Mouse (Mus musculus) heart, embryonic 12.5 days (tissue): ENCODE data around the gene Pdxp. TPM values are rescaled to one million over a fixed set of nuclear protein-coding genes. Genes with fewer than 3 reads are reported as not detected.

Experiments used
- ATAC-seq: fragments of 200-750 bp; cut with Nextera tagmentation; 2 replicates; pipeline ENCODE4 v1.8.0; 2017; ENCODE audit warnings: moderate TSS enrichment, moderate library complexity; ENCODE audit not compliant: insufficient number of reproducible peaks, low FRiP score
- H3K27ac ChIP-seq: fragments of 300-500 bp; sonication (generic); 2 replicates; pipeline ENCODE4 v1.5.1; 2016; ENCODE audit warnings: mild to moderate bottlenecking, moderate library complexity; ENCODE audit not compliant: poor library complexity, severe bottlenecking
- H3K27me3 ChIP-seq: fragments of 300-500 bp; sonication (generic); replicated peaks from 2 replicates; pipeline ENCODE4 v1.6.1; 2016; ENCODE audit warnings: mild to moderate bottlenecking, moderate library complexity
- H3K36me3 ChIP-seq: fragments of 300-500 bp; sonication (generic); 2 replicates; pipeline ENCODE4 v1.6.1; 2016; ENCODE audit warnings: mild to moderate bottlenecking, moderate library complexity
- H3K4me1 ChIP-seq: fragments of 300-500 bp; sonication (generic); replicated peaks from 2 replicates; pipeline ENCODE4 v1.6.1; 2016; ENCODE audit warnings: mild to moderate bottlenecking
- H3K4me2 ChIP-seq: fragments of 300-500 bp; sonication (generic); 2 replicates; pipeline ENCODE4 v1.6.1; 2016; ENCODE audit warnings: mild to moderate bottlenecking, moderate library complexity
- H3K4me3 ChIP-seq: fragments of 300-500 bp; sonication (generic); 2 replicates; pipeline ENCODE4 v1.5.1; 2016; ENCODE audit warnings: mild to moderate bottlenecking
- H3K9ac ChIP-seq: fragments of 300-500 bp; sonication (generic); 2 replicates; pipeline ENCODE4 v1.6.1; 2016; ENCODE audit warnings: mild to moderate bottlenecking, moderate library complexity
- H3K9me3 ChIP-seq: fragments of 300-500 bp; sonication (generic); replicated peaks from 2 replicates; pipeline ENCODE4 v1.6.1; 2016; ENCODE audit warnings: mild to moderate bottlenecking, moderate library complexity
- WGBS: fragments of 180-500 bp; shearing (Covaris S2); methylation state at CpG from one replicate; pipeline ENCODE4 v1.1.7; 2016; 5-methylcytosine and 5-hydroxymethylcytosine counted together
- polyA plus RNA-seq: library from polyadenylated mRNA; unstranded; fragments of >200 nt; fragmentation: Nextera tagmentation; extraction: Ambion mirVana; gene quantifications from 2 replicates; pipeline ENCODE4 v1.2.1, GENCODE M21; 2016

Pdxp gene
- polyA plus RNA-seq, 1 experiment from 2014 or later = 33.4 TPM

DNA sequence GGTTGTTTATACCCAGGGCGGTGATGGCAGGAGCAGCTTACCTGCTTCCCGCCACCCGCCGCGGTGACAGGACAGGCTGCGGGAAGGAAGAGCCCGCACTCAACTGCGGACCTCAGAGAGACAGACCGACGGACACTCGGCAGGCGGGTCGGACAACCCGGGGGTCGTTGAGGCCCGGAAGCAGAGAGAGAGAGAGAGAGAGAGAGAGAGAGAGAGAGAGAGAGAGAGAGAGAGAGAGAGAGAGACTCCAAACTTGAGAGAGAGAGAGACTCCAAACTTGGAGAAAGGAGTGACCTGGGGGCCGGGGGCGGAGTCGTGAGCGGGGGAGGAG lies 14.3 kb upstream of the Pdxp start, which contains the start of gene Gm49510:
Gene Gm49510, plus strand, starts transcription at position 259 of the 331 bp plus-strand sequence.
- no peaks in the 10 kb centered on the region for H3K9me3 ChIP-seq
- peaks cover 71% of the 10 kb centered on the region for H3K4me1 ChIP-seq
- H3K27me3 ChIP-seq = no peaks in the 10 kb centered on the region
- H3K4me2 ChIP-seq = peak within 1 kb of the TSS; percentile 80
- peak within 1 kb of the TSS; percentile 84 for H3K9ac ChIP-seq
- peak within 1 kb of the TSS; percentile 64 for H3K27ac ChIP-seq
- 2% methylated on average over 20 of the region's 20 CpGs for WGBS
- H3K36me3 ChIP-seq = peaks cover 37% of the 10 kb centered on the region
- H3K4me3 ChIP-seq = peak within 1 kb of the TSS; percentile 79
- no peak for ATAC-seq

DNA sequence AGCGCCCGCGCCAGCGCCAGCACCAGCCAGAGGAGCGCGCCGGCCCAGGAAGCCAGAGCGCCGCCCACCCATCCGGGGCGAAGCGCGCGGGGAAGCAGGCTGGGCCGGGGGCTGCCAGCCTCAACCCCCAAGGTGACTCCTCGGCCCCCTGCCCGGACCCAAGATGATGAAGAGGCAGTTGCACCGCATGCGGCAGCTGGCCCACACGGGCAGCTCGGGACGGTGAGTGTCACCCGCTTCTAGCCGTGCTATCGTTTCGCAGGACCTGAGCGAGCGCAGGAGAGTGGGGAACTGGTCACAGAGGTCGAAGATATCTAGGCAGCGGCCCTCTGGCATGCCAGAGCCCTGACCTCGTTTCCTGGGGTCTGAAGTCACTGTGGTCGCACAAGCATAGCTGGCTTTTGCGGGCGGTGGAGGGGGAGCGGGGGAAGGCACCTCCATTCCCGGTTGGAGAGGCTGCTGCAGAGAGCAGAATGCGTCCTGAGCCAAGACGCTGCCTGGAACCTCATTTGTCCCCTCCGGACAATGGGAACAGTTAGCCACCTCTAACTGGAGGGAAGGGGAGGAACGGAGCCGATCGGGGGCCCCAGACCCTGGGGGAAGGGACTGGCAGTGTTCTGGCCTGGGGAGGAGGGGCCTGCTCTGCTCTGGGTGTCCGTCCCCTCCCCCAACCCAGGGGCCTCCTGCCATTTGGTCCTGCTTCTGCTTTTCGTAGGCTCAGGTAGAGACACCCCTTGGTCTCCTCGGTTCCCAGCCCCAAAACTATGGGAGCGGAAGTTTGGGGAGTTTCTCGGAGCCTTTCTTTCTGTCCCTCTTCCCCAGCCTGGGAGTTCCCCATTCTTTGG lies 13.8 kb upstream of the Pdxp start, which contains the start of gene Sh3bp1:
Gene Sh3bp1, plus strand, starts transcription at position 29 of the 845 bp plus-strand sequence.
- peak within 1 kb of the TSS; percentile 80 for H3K4me2 ChIP-seq
- H3K4me3 ChIP-seq = peak within 1 kb of the TSS; percentile 79
- peak within 1 kb of the TSS; percentile 84 for H3K9ac ChIP-seq
- H3K36me3 ChIP-seq = peaks cover 40% of the 10 kb centered on the region
- peak; percentile 63 for ATAC-seq
- H3K27me3 ChIP-seq = no peaks in the 10 kb centered on the region
- H3K4me1 ChIP-seq = peaks cover 65% of the 10 kb centered on the region
- under 1% methylated on average over 47 of the region's 47 CpGs for WGBS
- H3K9me3 ChIP-seq = no peaks in the 10 kb centered on the region
- peak within 1 kb of the TSS; percentile 64 for H3K27ac ChIP-seq

DNA sequence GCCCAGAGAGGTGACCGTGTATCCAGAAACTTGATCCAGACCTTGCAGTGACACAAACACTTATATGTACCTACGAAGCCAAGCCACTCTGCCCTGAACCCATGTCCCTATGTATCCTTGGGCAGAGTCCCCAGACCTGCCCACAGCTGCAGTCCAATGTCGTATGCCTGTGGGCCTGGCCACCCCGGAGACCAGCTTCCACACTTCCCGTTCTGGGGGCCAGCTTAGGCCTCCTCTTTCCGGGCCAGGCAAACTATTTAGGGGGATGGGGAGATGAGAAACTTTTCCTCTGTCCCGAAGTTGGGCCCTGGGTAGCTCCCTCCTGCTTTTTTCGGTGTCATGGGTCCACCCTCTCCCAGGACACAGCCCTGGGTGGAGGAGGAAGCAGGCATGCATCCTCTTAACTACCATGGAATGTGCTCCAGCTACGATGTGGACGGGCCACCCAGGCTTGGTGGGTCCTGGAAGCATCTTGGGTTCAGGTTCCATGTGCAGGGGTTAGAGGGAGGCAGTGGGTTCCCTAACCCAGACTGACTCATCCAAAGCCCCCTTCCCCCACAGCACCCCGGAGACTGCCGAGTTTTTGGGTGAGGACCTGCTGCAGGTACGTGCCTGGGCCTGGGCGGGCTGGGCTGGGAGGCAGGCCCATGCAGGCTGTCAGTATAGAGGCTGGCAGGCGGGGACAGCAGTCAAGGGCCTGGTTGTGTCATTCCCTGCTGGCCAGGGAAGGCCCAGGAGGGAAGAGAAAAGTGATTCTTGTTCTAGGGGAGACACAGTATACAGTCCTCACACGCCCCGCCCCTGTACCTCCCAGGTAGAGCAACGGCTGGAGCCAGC lies 12.9 kb upstream of the Pdxp start:
- H3K4me1 ChIP-seq = peaks cover 57% of the 10 kb centered on the region
- H3K36me3 ChIP-seq = peaks cover 44% of the 10 kb centered on the region
- no peak for ATAC-seq
- peak overlapping the region; percentile 59 for H3K27ac ChIP-seq
- H3K9ac ChIP-seq = peak overlapping the region; percentile 84
- peak overlapping the region; percentile 80 for H3K4me2 ChIP-seq
- no peaks in the 10 kb centered on the region for H3K9me3 ChIP-seq
- no peaks in the 10 kb centered on the region for H3K27me3 ChIP-seq
- 15% methylated on average over 18 of the region's 18 CpGs for WGBS
- H3K4me3 ChIP-seq = peak overlapping the region; percentile 79

DNA sequence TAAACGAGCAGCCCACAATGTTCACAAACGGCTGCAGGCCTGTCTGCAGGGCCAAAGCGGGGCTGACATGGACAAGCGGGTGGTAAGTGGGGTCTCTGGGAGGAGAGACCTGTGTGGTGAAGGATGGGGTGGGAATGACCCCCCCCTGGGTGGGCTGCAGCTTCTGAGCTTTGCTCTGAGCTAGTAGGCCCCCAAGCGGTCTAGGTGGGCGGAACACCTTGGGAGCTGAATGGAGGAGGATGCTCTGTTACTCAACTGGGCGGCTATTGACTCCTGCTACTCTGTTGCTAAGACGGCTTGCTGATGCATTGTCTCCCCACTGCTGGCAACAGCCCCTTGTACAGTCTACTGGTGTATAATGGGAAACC lies 12.3 kb upstream of the Pdxp start:
- ATAC-seq = no peak
- Histone ChIP-seq H3K4me2 (peak overlapping the region; percentile 80), H3K9me3 (no peaks in the 10 kb centered on the region), H3K4me3 (peak overlapping the region; percentile 79; the same call in 1 of the 2 replicates), H3K27me3 (no peaks in the 10 kb centered on the region), H3K36me3 (peaks cover 48% of the 10 kb centered on the region), H3K9ac (peak overlapping the region; percentile 84), H3K4me1 (peaks cover 52% of the 10 kb centered on the region), H3K27ac (no peak overlapping the region; the same call in 1 of the 2 replicates)
- WGBS = 60% methylated on average over 8 of the region's 8 CpGs

DNA sequence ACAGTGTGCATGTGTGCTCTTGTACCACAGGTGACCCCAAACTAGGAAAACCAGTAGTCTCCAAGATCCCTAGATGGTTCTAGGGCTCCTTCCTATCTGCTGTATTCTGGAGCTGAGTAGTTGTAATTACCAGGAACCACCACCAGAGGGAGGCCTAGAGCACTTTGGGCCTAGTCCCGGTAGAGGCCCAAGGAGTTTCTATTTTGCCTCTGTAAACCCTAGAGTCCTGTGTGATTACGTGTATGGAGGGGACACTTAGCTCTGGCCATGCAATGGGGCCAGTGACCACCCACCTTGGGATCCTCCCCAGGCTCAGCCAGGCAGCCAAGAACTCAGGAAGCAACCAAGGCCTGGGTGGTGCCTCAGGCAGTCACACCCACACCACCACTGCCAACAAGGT lies 10.5 kb upstream of the Pdxp start:
- Histone ChIP-seq H3K4me2 (no peak overlapping the region), H3K36me3 (peaks cover 67% of the 10 kb centered on the region), H3K4me1 (peaks cover 35% of the 10 kb centered on the region), H3K9ac (0 out of 2 replicates have a peak overlapping the region, but pooled peaks have one; percentile 31), H3K27ac (no peak overlapping the region), H3K4me3 (no peak overlapping the region), H3K9me3 (no peaks in the 10 kb centered on the region), H3K27me3 (no peaks in the 10 kb centered on the region)
- ATAC-seq = no peak; the same call in 1 of the 2 replicates
- 13% methylated on average over 2 of the region's 2 CpGs for WGBS

DNA sequence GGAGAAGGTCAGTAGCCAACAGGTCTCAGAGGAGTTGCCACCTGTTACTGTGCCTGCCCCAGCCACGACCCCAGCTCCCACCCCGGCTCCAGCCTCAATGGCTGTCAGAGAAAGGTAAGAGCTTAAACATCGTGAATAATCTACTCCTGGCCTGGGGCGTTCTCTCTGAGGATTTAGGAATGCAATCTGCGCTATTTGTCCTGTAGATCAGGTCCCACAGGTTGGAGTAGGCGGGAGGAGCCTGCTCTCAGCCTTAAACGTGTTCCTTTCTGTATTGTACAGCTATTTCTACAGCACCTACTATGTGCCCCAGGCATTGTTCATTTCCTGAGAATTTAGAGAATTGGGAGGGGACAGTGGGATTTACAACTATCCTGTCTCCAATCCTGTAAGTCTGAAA lies 5.3 kb upstream of the Pdxp start:
- Histone ChIP-seq H3K9me3 (no peaks in the 10 kb centered on the region), H3K36me3 (peaks cover 85% of the 10 kb centered on the region), H3K9ac (no peak overlapping the region), H3K27me3 (no peaks in the 10 kb centered on the region), H3K4me2 (no peak overlapping the region), H3K4me3 (no peak overlapping the region), H3K4me1 (peaks cover 2% of the 10 kb centered on the region), H3K27ac (no peak overlapping the region)
- 86% methylated on average over 7 of the region's 7 CpGs for WGBS
- no peak for ATAC-seq

DNA sequence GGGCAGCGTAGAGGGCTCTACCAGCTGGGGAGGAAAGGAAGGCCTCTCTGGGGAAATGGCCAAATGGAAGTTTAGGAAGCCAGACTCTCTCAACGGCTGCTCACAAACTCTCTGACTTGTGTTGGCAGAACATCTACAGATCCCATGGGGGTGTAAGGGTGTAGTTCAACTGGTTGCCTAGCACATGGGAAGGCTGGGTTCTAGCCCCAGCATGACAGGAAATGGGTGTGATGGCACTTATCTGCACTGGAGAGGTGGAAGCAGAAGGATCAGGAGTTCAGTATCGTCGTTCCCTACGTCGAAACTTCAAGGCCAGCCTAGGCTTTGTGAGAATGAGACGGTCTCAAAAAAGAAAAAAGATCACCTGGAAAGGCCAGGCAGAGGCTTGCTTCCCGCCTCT lies 4.7 kb upstream of the Pdxp start:
- Histone ChIP-seq H3K4me2 (no peak overlapping the region), H3K4me3 (no peak overlapping the region), H3K4me1 (no peaks in the 10 kb centered on the region), H3K9ac (no peak overlapping the region), H3K27ac (no peak overlapping the region), H3K9me3 (no peaks in the 10 kb centered on the region), H3K27me3 (no peaks in the 10 kb centered on the region), H3K36me3 (peaks cover 80% of the 10 kb centered on the region)
- 73% methylated on average over 8 of the region's 8 CpGs for WGBS
- no peak for ATAC-seq

DNA sequence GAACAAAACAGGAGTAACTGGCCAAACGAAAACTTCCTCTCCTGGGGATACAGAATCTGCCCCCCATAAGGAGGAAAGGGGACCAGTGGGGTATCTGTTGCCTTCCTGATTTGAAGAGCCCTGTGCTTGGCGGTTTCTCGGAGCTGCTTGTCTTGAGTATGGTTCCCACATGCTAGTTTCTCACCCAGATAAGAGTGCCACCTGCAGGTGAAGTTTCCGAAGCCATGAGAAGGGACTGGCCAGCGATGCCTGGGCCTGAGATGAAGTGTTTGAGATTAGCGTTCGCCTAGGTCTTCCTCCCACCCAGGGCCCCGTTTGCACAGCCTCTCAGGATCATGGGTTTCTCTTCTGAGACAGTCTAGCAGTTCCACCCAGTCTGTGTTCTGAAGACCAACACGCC lies 1.7 kb upstream of the Pdxp start:
- ATAC-seq = no peak
- Histone ChIP-seq H3K36me3 (peaks cover 49% of the 10 kb centered on the region), H3K27me3 (no peaks in the 10 kb centered on the region), H3K9me3 (no peaks in the 10 kb centered on the region), H3K9ac (no peak overlapping the region), H3K4me3 (no peak overlapping the region), H3K4me2 (no peak overlapping the region), H3K4me1 (peaks cover 24% of the 10 kb centered on the region), H3K27ac (no peak overlapping the region)
- WGBS = 38% methylated on average over 9 of the region's 9 CpGs

DNA sequence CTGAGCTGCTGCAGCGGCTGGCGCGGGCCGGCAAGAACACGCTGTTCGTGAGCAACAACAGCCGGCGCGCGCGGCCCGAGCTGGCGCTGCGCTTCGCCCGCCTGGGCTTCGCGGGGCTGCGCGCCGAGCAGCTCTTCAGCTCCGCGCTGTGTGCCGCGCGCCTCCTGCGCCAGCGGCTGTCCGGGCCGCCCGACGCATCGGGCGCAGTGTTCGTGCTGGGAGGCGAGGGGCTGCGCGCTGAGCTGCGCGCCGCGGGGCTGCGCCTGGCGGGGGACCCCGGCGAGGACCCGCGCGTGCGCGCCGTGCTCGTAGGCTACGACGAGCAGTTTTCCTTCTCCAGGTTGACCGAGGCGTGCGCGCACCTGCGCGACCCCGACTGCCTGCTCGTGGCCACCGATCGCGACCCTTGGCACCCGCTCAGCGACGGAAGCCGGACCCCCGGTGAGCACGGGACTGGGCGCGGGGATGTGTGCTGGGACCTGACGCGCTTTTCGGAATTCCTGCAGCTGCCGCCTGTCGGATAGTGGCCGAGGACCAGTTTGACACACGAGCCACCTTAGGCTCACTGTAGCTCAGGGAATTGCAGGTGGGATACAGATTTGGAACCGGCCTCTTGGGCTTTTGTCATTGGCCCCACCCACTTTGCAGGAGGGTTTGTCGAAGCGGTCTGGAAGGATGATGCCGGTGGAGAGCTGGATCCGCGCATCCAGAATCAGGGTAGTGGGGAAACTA lies 538 bp downstream of the Pdxp start:
- H3K4me3 ChIP-seq = peak overlapping the region; percentile 65
- no peaks in the 10 kb centered on the region for H3K27me3 ChIP-seq
- H3K9ac ChIP-seq = peak overlapping the region; percentile 85
- H3K27ac ChIP-seq = peak overlapping the region; percentile 70
- peaks cover 24% of the 10 kb centered on the region for H3K4me1 ChIP-seq
- ATAC-seq = peak; percentile 54
- under 1% methylated on average over 87 of the region's 87 CpGs for WGBS
- peaks cover 40% of the 10 kb centered on the region for H3K36me3 ChIP-seq
- no peaks in the 10 kb centered on the region for H3K9me3 ChIP-seq
- peak overlapping the region; percentile 94 for H3K4me2 ChIP-seq

DNA sequence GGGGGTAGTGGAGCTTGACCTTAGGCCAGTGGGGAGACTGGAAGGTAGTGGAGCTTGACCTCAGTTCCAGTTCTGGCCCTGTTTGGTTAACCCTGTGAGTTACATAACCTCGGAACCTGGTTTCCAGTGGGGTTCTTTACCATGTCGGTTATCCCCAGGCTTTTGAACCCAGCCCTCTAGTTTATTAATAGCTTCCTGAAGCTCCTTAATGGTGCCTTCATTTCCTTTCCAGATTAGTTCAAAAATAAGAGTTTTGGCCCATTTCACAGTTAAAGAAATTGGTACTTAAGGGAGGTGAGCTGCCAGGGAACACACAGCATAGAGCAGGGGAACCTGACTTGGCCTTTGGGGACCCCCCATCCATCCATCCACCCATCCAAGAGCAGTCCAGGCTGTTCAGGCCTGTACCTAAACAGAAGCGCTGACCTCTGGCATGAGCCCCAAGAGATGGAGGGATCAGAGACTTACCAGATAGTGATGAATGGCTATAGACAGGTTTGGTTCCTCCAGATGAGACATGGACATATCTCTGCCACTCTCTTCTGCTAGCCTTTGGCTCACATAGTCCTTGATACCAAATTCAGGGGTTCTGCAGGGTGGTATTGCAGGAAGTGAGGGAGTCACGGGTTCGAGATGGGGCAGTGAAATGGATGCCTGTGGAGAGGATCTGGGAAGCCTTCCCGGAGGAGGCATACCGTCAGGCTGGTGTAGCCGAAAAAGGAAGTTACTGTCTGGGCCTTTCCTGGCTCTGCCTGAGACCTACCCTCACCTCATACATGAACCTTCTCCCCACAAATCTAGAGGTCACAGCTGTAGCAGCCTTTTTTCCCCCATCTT lies 1.3 kb downstream of the Pdxp start:
- no peak for ATAC-seq
- H3K9ac ChIP-seq = peak overlapping the region; percentile 85
- H3K27me3 ChIP-seq = no peaks in the 10 kb centered on the region
- peaks cover 34% of the 10 kb centered on the region for H3K36me3 ChIP-seq
- WGBS = 50% methylated on average over 8 of the region's 8 CpGs
- H3K4me1 ChIP-seq = peaks cover 30% of the 10 kb centered on the region
- no peaks in the 10 kb centered on the region for H3K9me3 ChIP-seq
- H3K4me3 ChIP-seq = peak overlapping the region; percentile 65
- no peak overlapping the region for H3K27ac ChIP-seq
- peak overlapping the region; percentile 94 for H3K4me2 ChIP-seq
